In genomic region chr10:81362336-81362949, GRCm38 (mm10) we compare ENCODE assay signal across 11 mouse cellular contexts. TPM values are rescaled to one million over a fixed set of nuclear protein-coding genes. Genes with fewer than 3 reads are reported as not detected.
DNase-seq lines count a peak whose midpoint lies in the region; ATAC-seq lines count a peak whose summit lies in the region.
"Had no signal": no experiment of that assay in that cellular context is flagged by ENCODE, and none has a peak within 500 bp of the region (broad histone marks: within the 10 kb centered on the region; RNA-seq: fewer than 3 reads in every experiment).

No protein-coding gene starts in this region.

- H3K36me3 ChIP-seq in heart, embryonic 11.5 days (ENCODE audit: control insufficient read depth, insufficient read depth, low read length), result peaks cover 6% of the 10 kb centered on the region
- peaks cover 22% of the 10 kb centered on the region; the same call in 1 of the 2 replicates for H3K36me3 ChIP-seq in liver, embryonic 11.5 days (ENCODE audit: control insufficient read depth, insufficient read depth, low read length)
- H3K36me3 ChIP-seq in stomach, embryonic 16.5 days (ENCODE audit: control insufficient read depth, insufficient read depth, low read length), result peaks cover 9% of the 10 kb centered on the region

- H3K4me1 ChIP-seq in heart, embryonic 11.5 days (ENCODE audit: control insufficient read depth, insufficient read depth, low read length), result peaks cover 71% of the 10 kb centered on the region
- peaks cover 78% of the 10 kb centered on the region for H3K4me1 ChIP-seq in liver, embryonic 11.5 days (replicated peaks; ENCODE audit: control insufficient read depth, insufficient read depth, low read length)
- H3K4me1 ChIP-seq in stomach, embryonic 16.5 days (ENCODE audit: control insufficient read depth, insufficient read depth, low read length), result peaks cover 63% of the 10 kb centered on the region

- no peaks in the 10 kb centered on the region for H3K9me3 ChIP-seq in heart, embryonic 11.5 days (replicated peaks; ENCODE audit: control insufficient read depth, low read length)
- no peaks in the 10 kb centered on the region for H3K9me3 ChIP-seq in liver, embryonic 11.5 days (ENCODE audit: control insufficient read depth, low read length)
- H3K9me3 ChIP-seq in stomach, embryonic 16.5 days (replicated peaks; ENCODE audit: control insufficient read depth, low read length), result no peaks in the 10 kb centered on the region
- H3K9me3 ChIP-seq: midbrain, embryonic 15.5 days had no signal

- intact Hi-C loops in heart, postnatal 10 days (cut with DNase I), result no loop called here

- H3K4me3 ChIP-seq in heart, embryonic 11.5 days (ENCODE audit: low read depth, low read length), result peak overlapping the region; percentile 33
- H3K4me3 ChIP-seq in liver, embryonic 11.5 days (ENCODE audit: low read depth, low read length), result peak overlapping the region; percentile 16
- H3K4me3 ChIP-seq in stomach, embryonic 16.5 days (replicated peaks; ENCODE audit: low read length), result no peak overlapping the region
- H3K4me3 ChIP-seq: midbrain, embryonic 15.5 days had no signal

- no peak for DNase-seq in heart, postnatal 10 days
- DNase-seq in spleen, adult 12 weeks (ENCODE audit: low spot score), result peak; percentile 70
- DNase-seq in spleen, adult 18-20 months, result no peak
- DNase-seq in liver, embryonic 11.5 days (ENCODE audit: low spot score), result no peak
- DNase-seq in embryo, embryonic 9.5 days (ENCODE audit: extremely low spot score), result no peak
- DNase-seq in gastrocnemius, postnatal 4 days (ENCODE audit: low spot score in 2 of 2), result no peak
- DNase-seq: adrenal gland, postnatal 36 days; kidney, adult 18-20 months had no signal

- peak overlapping the region; percentile 69 for H3K4me2 ChIP-seq in heart, embryonic 11.5 days
- peak overlapping the region; percentile 61 for H3K4me2 ChIP-seq in liver, embryonic 11.5 days
- peak overlapping the region; percentile 61 for H3K4me2 ChIP-seq in stomach, embryonic 16.5 days (ENCODE audit: low read depth, low read length)

- H3K27ac ChIP-seq in heart, embryonic 11.5 days (ENCODE audit: low read depth, low read length), result peak overlapping the region; percentile 95
- H3K27ac ChIP-seq in liver, embryonic 11.5 days (ENCODE audit: low read depth, low read length), result peak overlapping the region; percentile 70
- peak overlapping the region; percentile 67 for H3K27ac ChIP-seq in stomach, embryonic 16.5 days (ENCODE audit: low read length)
- H3K27ac ChIP-seq: midbrain, embryonic 15.5 days had no signal

- H3K27me3 ChIP-seq in heart, embryonic 11.5 days (ENCODE audit: control insufficient read depth, insufficient read depth, low read length), result no peaks in the 10 kb centered on the region
- H3K27me3 ChIP-seq in liver, embryonic 11.5 days (replicated peaks; ENCODE audit: control insufficient read depth, insufficient read depth, low read length), result no peaks in the 10 kb centered on the region
- peaks cover 10% of the 10 kb centered on the region; the same call in 1 of the 2 replicates for H3K27me3 ChIP-seq in stomach, embryonic 16.5 days (ENCODE audit: control insufficient read depth, insufficient read depth, low read length)

- H3K9ac ChIP-seq in heart, embryonic 11.5 days (ENCODE audit: low read depth, low read length), result peak overlapping the region; percentile 60
- H3K9ac ChIP-seq in liver, embryonic 11.5 days (ENCODE audit: low read depth, low read length), result peak overlapping the region; percentile 32; the same call in 1 of the 2 replicates
- 0 out of 2 replicates have a peak overlapping the region, but pooled peaks have one; percentile 22 for H3K9ac ChIP-seq in stomach, embryonic 16.5 days (ENCODE audit: low read length)
- H3K9ac ChIP-seq: midbrain, embryonic 15.5 days had no signal

- WGBS in heart, embryonic 11.5 days (ENCODE audit: insufficient replicate concordance), result 45% methylated on average over 12 of the region's 12 CpGs
- WGBS in liver, embryonic 11.5 days, result 49% methylated on average over 12 of the region's 12 CpGs
- 57% methylated on average over 12 of the region's 12 CpGs for WGBS in stomach, embryonic 16.5 days

- peak; percentile 39; the same call in 1 of the 2 replicates for ATAC-seq in heart, embryonic 11.5 days (replicated peaks; ENCODE audit: insufficient number of reproducible peaks, low FRiP score, low TSS enrichment)
- peak; percentile 79 for ATAC-seq in liver, embryonic 11.5 days (replicated peaks; ENCODE audit: low FRiP score)
- peak; percentile 10; the same call in 1 of the 2 replicates for ATAC-seq in stomach, embryonic 16.5 days (ENCODE audit: insufficient read depth, low FRiP score)
- ATAC-seq: midbrain, embryonic 15.5 days had no signal

RNA-seq across cellular contexts. Expression of gene 4930404N11Rik, which starts 3.2 kb away (rescaled TPM):
- 0.23 and 0.67 TPM in 2 replicates for polyA plus RNA-seq in heart, embryonic 11.5 days (2014; fragmentation: Nextera tagmentation; extraction: Ambion mirVana)
- 1 to 10 TPM in 1 of 2 experiments, under 1 TPM in 1; 0.42 to 1.1 TPM for total RNA-seq in heart, postnatal 10 days (2021)
- polyA plus RNA-seq in liver, embryonic 11.5 days (2014; fragmentation: Nextera tagmentation; extraction: Ambion mirVana), result 0.64 and 0.68 TPM in 2 replicates
- 2.9 and 3.0 TPM in 2 replicates for polyA plus RNA-seq in stomach, embryonic 16.5 days (2015; fragmentation: Nextera tagmentation; extraction: Ambion mirVana)
- total RNA-seq in gastrocnemius, postnatal 4 days (2021), result 1 to 10 TPM; 1.7 to 1.8 TPM

RNA-seq across cellular contexts. Expression of gene Mfsd12, which starts 5.2 kb away (rescaled TPM):
- polyA plus RNA-seq in heart, embryonic 11.5 days (2014; fragmentation: Nextera tagmentation; extraction: Ambion mirVana), result 4.6 and 4.7 TPM in 2 replicates
- total RNA-seq in heart, postnatal 10 days (2021), result 10 to 100 TPM; 11.6 to 14.4 TPM
- polyA plus RNA-seq in liver, embryonic 11.5 days (2014; fragmentation: Nextera tagmentation; extraction: Ambion mirVana), result 11.2 TPM in 2 replicates
- 7.3 and 8.6 TPM in 2 replicates for polyA plus RNA-seq in stomach, embryonic 16.5 days (2015; fragmentation: Nextera tagmentation; extraction: Ambion mirVana)
- 1 to 10 TPM; 8.6 to 9.9 TPM for total RNA-seq in gastrocnemius, postnatal 4 days (2021)

RNA-seq across cellular contexts. Expression of gene Hmg20b, which starts 12.2 kb away (rescaled TPM):
- 102 and 107 TPM in 2 replicates for polyA plus RNA-seq in heart, embryonic 11.5 days (2014; fragmentation: Nextera tagmentation; extraction: Ambion mirVana)
- total RNA-seq in heart, postnatal 10 days (2021), result 100 to 1,000 TPM in 1 of 2 experiments, 10 to 100 TPM in 1; 88.1 to 105 TPM
- 68.6 and 69.2 TPM in 2 replicates for polyA plus RNA-seq in liver, embryonic 11.5 days (2014; fragmentation: Nextera tagmentation; extraction: Ambion mirVana)
- polyA plus RNA-seq in stomach, embryonic 16.5 days (2015; fragmentation: Nextera tagmentation; extraction: Ambion mirVana), result 67.7 and 70.2 TPM in 2 replicates
- 10 to 100 TPM; 46.2 to 58.6 TPM for total RNA-seq in gastrocnemius, postnatal 4 days (2021)

RNA-seq across cellular contexts. Expression of gene Fzr1, which starts 15.9 kb away (rescaled TPM):
- 66.1 and 70.0 TPM in 2 replicates for polyA plus RNA-seq in heart, embryonic 11.5 days (2014; fragmentation: Nextera tagmentation; extraction: Ambion mirVana)
- total RNA-seq in heart, postnatal 10 days (2021), result 10 to 100 TPM; 39.7 to 41.2 TPM
- polyA plus RNA-seq in liver, embryonic 11.5 days (2014; fragmentation: Nextera tagmentation; extraction: Ambion mirVana), result 74.0 and 75.9 TPM in 2 replicates
- 69.2 and 79.0 TPM in 2 replicates for polyA plus RNA-seq in stomach, embryonic 16.5 days (2015; fragmentation: Nextera tagmentation; extraction: Ambion mirVana)
- 10 to 100 TPM; 32.2 to 33.5 TPM for total RNA-seq in gastrocnemius, postnatal 4 days (2021)

RNA-seq across cellular contexts. Expression of gene Gipc3, which starts 19.4 kb away (rescaled TPM):
- not detected in 2 replicates for polyA plus RNA-seq in heart, embryonic 11.5 days (2014; fragmentation: Nextera tagmentation; extraction: Ambion mirVana)
- 1 to 10 TPM; 4.8 to 6.1 TPM for total RNA-seq in heart, postnatal 10 days (2021)
- polyA plus RNA-seq in liver, embryonic 11.5 days (2014; fragmentation: Nextera tagmentation; extraction: Ambion mirVana), result not detected in 2 replicates
- 0.05 TPM in 1 of 2 replicates, not detected in the other for polyA plus RNA-seq in stomach, embryonic 16.5 days (2015; fragmentation: Nextera tagmentation; extraction: Ambion mirVana)
- under 1 TPM; 0.66 to 0.86 TPM for total RNA-seq in gastrocnemius, postnatal 4 days (2021)
- polyA plus RNA-seq: midbrain, embryonic 15.5 days had no signal

Comparison
In these comparisons a context has a peak if more than half of its experiments do, and no peak if none do; other contexts are left out.
1. ATAC-seq: peak in every context shown above with its lines; median percentile 79 in liver, embryonic 11.5 days; 39 in heart, embryonic 11.5 days; 10 in stomach, embryonic 16.5 days.